Mouse (Mus musculus) erythroblast, adult 5-6 weeks (primary cell): ENCODE results near the gene Pitpnm3. TPM values are rescaled to one million over a fixed set of nuclear protein-coding genes. Genes with fewer than 3 reads are reported as not detected.

ENCODE experiments used
- ATAC-seq: replicated peaks from 2 replicates; pipeline ENCODE4 v1.8.0; 2016; ENCODE audit warnings: moderate number of reproducible peaks, mild to moderate bottlenecking, moderate TSS enrichment, inconsistent platforms; ENCODE audit not compliant: poor library complexity, low FRiP score, severe bottlenecking
- total RNA-seq, 2 experiments: library from RNA; stranded (forward) in 1 of 2; stranded (reverse) in 1 of 2; fragments of 150-400 nt in 1 of 2; fragments of 200-764, 138-1000 nt in 1 of 2; gene quantifications; 2 replicates each; pipeline versions ENCODE4 v1.2.3 to v1.2.4; 2015 to 2017; ENCODE audit warnings: low replicate concordance in 2 of 2

Gene Pitpnm3
- total RNA-seq, 2 experiments from 2014 or later = not detected

GRCm38 (mm10) chr11:72029143-72029542 is 106.4 kb downstream of the Pitpnm3 start:
- no peak for ATAC-seq

DNA sequence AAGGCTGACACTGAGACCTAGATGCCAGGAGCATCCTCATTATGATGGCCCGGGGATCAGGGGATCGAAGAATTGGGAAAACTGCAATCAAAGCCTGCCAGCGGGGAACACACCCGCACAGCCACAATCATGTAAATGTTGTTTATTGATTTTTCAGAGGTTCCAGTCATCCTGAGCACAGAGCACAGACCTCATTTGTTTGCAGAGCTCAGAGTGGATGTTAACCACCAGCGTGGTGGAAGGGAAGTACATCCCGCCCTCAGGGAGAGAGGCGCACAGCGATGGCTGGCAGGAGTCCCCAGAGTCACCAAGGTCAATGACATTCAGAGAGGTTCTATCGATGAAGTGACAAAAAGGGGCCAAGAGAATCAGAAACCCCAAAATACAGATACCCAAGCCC is 107.7 kb downstream of the Pitpnm3 start:
- no peak for ATAC-seq

DNA sequence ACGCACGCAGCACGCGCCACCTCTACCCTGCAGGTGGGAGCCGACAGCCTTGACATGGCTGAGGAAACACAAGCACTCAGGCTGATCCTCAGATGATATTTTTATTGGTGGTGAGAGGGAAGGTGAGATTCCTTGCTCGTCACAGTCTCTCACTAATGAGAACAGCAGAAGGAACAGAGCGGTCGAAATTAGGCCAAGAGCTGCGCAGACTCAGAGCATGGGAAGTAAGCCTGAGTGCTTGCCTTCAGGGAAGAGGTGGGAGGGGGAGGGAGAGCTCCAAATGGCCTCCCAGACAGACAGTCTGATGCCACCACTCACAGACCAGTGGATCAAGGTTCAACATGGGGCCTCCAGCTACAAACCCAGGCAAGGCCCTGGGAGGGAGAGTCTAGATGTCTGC is 109.1 kb downstream of the Pitpnm3 start:
- no peak for ATAC-seq

- ATAC-seq = no peak
These were observed 109.7 kb downstream of the Pitpnm3 start for GRCm38 (mm10) chr11:72025843-72026242.

- no peak for ATAC-seq
These were observed 111.3 kb downstream of the Pitpnm3 start for GRCm38 (mm10) chr11:72024193-72024781.

GRCm38 (mm10) chr11:72023581-72023980 is 112.0 kb downstream of the Pitpnm3 start:
- ATAC-seq = no peak

DNA sequence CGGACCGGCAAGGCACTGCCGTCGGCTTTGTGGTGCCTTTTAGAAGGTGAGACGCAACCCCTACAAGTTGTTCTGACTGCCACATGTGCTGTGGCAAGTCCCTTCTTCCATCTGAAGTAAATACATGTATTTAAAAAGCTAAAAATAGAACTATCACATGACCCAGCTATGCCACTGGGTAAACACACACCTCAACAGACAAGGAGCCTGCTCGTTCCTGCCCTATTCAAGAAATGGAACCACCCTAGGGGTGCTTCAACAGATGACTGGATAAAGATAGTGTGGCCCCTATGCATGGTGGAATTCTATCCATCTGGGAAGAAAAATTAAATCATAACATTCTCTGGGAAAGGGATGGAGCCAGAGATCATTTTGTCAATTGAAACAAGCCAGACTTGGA is 112.8 kb downstream of the Pitpnm3 start:
- ATAC-seq = no peak

GRCm38 (mm10) chr11:72021015-72021414 is 114.6 kb downstream of the Pitpnm3 start:
- no peak for ATAC-seq

- ATAC-seq = no peak
These were observed 118.4 kb downstream of the Pitpnm3 start for GRCm38 (mm10) chr11:72017253-72017601.

DNA sequence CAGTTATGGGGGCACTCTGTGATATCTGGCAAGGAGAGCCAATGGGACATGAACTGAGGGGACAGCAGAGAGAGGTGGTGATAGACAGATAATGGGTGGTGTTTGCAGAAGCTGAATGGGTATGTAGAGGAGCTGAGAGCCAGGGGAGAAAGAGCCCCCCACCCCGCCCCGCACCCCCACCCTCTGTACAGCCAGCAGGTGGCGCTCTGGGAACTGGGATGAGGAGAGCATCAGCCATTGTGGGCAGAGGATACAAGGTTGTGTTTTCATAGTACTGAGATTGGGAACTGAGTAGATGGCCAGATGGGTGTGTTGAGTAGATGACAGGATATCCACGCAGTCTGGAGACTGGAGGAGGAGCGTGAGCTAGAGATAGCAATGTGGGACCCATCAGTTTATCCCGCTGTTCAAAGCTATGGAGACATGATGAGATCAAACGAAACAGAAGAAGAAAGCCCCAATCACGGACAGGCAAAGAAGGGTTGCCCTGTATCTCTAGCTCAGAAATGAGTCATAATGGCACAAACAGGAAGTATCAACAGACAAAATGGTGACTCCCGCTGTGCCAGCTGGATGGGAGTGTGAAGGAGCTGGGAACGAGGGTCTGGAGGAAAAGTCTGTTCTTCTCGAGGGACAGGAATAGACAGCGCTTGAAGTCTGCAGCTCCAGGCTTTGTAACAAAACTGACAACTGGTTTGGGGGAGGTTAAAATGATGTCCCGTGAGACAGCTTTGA is 118.9 kb downstream of the Pitpnm3 start:
- no peak for ATAC-seq

- ATAC-seq = no peak
These were observed 120.9 kb downstream of the Pitpnm3 start for GRCm38 (mm10) chr11:72014674-72015073.

DNA sequence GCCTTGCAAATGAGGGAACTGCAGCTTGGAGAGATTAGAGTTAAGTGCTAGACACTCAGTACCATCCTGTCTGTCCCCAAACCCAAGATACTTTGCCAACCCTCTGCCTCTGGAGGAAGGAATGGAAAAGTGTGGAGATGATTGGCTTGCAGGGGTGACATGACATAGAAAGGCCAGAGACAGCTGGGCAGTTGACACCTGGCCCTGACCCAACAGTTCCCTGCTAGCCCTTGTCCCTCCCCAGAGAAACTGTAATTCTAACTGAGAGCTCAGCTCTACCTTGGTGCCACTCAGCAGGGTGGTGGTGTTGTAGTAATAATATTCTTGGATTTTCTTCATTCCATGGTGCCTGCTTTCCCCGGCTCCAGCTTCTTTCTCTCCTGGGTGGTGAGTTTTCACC is 123.6 kb downstream of the Pitpnm3 start:
- no peak for ATAC-seq

DNA sequence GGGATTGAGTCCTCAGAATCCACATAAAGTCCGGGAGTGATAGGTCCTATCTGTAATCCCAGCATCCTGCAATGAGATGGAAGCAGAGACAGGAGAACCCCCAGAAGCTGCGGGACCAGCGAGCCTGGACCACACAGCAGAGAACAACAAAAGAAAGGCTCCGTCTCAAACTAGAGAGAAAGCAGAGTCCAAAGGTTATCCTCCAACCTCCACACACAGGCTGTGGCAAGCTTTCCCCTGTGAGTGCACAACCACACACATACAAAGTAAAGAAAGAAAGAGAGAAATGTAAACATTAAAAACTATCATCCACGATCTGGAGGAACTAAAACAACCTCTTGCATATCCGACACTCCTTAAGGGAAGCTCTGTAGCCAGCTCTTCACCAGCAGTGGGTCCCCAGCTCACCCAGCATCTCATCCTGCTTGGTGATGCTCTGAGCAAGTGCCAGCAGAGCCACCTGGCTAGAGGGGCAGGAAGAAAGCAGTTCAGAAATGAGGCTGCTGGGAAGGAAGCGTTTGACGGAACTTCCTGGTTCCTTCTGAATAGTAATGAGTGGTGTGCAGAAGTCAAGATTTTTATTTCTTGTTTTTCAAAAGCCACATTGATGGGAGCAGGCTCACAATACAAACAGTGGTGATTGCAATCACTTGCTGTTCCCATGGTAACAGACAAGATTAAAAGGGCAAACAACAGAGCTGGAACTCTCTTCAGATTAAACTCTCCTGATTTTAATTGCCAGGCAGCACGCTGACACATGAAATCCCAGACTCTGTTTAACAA is 124.4 kb downstream of the Pitpnm3 start:
- ATAC-seq = no peak

- no peak for ATAC-seq
These were observed 125.2 kb downstream of the Pitpnm3 start for GRCm38 (mm10) chr11:72010367-72010766.

- no peak for ATAC-seq
These were observed 130.0 kb downstream of the Pitpnm3 start for GRCm38 (mm10) chr11:72005547-72005946.

DNA sequence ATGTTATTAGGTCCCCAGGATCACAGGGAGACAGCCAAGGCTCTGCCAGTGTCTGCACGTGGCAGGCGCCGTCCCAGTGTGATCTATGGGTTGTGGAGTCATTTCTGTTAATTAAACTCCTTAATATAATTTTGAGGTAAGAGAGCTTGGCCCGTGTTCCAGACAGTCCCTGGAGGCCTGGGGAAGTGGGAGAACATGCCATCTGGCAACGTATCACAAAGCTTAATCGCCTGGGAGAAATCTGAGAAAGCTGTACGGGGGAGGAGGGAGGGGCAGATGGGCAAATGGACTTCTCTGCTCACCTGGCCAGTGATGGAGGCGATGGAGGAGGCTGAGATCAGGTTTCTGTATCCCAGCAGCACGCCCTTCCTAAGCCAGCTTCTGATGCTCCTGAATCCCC is 132.4 kb downstream of the Pitpnm3 start:
- ATAC-seq = no peak

- ATAC-seq = no peak
These were observed 133.3 kb downstream of the Pitpnm3 start for GRCm38 (mm10) chr11:72002138-72002853.

DNA sequence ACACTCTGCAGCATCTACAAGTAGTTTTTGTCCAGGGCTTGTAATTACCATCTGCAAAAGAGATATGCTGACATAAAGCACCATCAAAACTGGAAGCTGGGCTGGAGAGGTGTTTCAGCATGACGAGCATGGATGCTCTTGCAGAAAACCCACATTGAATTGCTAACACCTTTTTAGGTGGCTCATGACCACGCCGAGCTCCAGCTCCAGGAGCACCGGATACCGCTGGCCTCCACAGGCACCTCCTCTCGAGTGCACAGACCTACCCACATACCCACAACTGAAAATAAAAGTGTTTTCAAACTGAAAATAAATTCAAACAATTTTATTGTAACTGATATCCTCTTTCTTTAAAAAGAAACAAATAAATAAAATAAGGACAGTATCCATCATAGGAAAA is 135.4 kb downstream of the Pitpnm3 start:
- no peak for ATAC-seq
